Mouse (Mus musculus) spleen, adult 2 months (tissue): ENCODE results near the gene Smok2a. TPM values are rescaled to one million over a fixed set of nuclear protein-coding genes. Genes with fewer than 3 reads are reported as not detected.
"Not testable (repeated sequence)": the region's sequence is repeated elsewhere in the genome, so short reads cannot be mapped to it uniquely, and the experiment has no call there.

Source experiments
- DNase-seq, 2 experiments: peaks; one replicate each; pipeline versions ENCODE4 v3.0.0 to v3.0.0-alpha.2; 2012 to 2021; ENCODE audit warnings: low spot score in 2 of 2, low read depth in 1 of 2
- H3K27ac ChIP-seq: fragments of 200-500 bp; 2 replicates; pipeline ENCODE4 v1.5.1; 2012; ENCODE audit warnings: low read length, inconsistent platforms; ENCODE audit not compliant: insufficient read depth
- H3K27me3 ChIP-seq: fragments of 200-500 bp; 2 replicates; pipeline ENCODE4 v1.6.1; 2012; ENCODE audit warnings: mild to moderate bottlenecking, moderate library complexity, low read length, inconsistent platforms; ENCODE audit not compliant: control insufficient read depth, insufficient read depth
- H3K36me3 ChIP-seq: fragments of 200-500 bp; 2 replicates; pipeline ENCODE4 v1.6.1; 2012; ENCODE audit warnings: mild to moderate bottlenecking, low read length, inconsistent platforms; ENCODE audit not compliant: control insufficient read depth, insufficient read depth
- H3K4me1 ChIP-seq: fragments of 200-500 bp; 2 replicates; pipeline ENCODE4 v1.6.1; 2011; ENCODE audit warnings: inconsistent platforms; ENCODE audit not compliant: control insufficient read depth, insufficient read depth, insufficient read length
- H3K4me3 ChIP-seq: fragments of 200-500 bp; 2 replicates; pipeline ENCODE4 v1.5.1; 2011; ENCODE audit warnings: mild to moderate bottlenecking, inconsistent platforms; ENCODE audit not compliant: insufficient read depth, insufficient read length; ENCODE audit errors: extremely low read depth
- CTCF ChIP-seq: fragments of 200-500 bp; IDR thresholded peaks from 2 replicates; pipeline ENCODE4 v1.5.1; 2011; ENCODE audit warnings: mild to moderate bottlenecking, inconsistent platforms; ENCODE audit not compliant: insufficient read depth, insufficient read length, insufficient replicate concordance; ENCODE audit errors: extremely low read depth
- POLR2A ChIP-seq: fragments of 200-500 bp; IDR thresholded peaks from 2 replicates; pipeline ENCODE4 v1.6.1; 2011; ENCODE audit warnings: low read depth, low read length, inconsistent platforms
- WGBS: fragments of 180-500 bp; shearing (Covaris S2); methylation state at CpG from one replicate; pipeline ENCODE4 v1.1.7; 2018; 5-methylcytosine and 5-hydroxymethylcytosine counted together
- polyA plus RNA-seq: library from polyadenylated mRNA; depleted of rRNA; stranded (reverse); fragments of >200 nt; gene quantifications from 2 replicates; pipeline ENCODE4 v1.2.3, GENCODE M21; 2012

Smok2a gene
- polyA plus RNA-seq, 1 experiment = not detected

- WGBS = 86% methylated on average over 2 of the region's 2 CpGs
- no peak for DNase-seq
- no peaks in the 10 kb centered on the region for H3K4me1 ChIP-seq
- H3K27ac ChIP-seq = no peak overlapping the region
- no peaks in the 10 kb centered on the region for H3K36me3 ChIP-seq
- TF ChIP-seq CTCF (no peak), POLR2A (no peak)
- H3K4me3 ChIP-seq = no peak overlapping the region
- no peaks in the 10 kb centered on the region for H3K27me3 ChIP-seq
These were observed 14.5 kb upstream of the Smok2a start for GRCm38 (mm10) chr17:13206491-13206890.

GRCm38 (mm10) chr17:13208460-13208859 is 12.5 kb upstream of the Smok2a start:
- DNase-seq, H3K27me3 ChIP-seq, H3K36me3 ChIP-seq, H3K4me1 ChIP-seq, H3K27ac ChIP-seq, H3K4me3 ChIP-seq: not testable (repeated sequence)

- H3K4me1 ChIP-seq = no peaks in the 10 kb centered on the region
- no peak for TF ChIP-seq CTCF
- no peak for TF ChIP-seq POLR2A
- H3K27me3 ChIP-seq = no peaks in the 10 kb centered on the region
- H3K36me3 ChIP-seq = no peaks in the 10 kb centered on the region
- WGBS = 67% methylated on average over 7 of the region's 7 CpGs
- DNase-seq = no peak
- no peak overlapping the region for H3K27ac ChIP-seq
- no peak overlapping the region for H3K4me3 ChIP-seq
These were observed 8.7 kb upstream of the Smok2a start for GRCm38 (mm10) chr17:13212136-13212850.

- 60% methylated on average over 4 of the region's 4 CpGs for WGBS
- TF ChIP-seq CTCF (no peak), POLR2A (no peak)
- no peak for DNase-seq
- no peak overlapping the region for H3K27ac ChIP-seq
- no peaks in the 10 kb centered on the region for H3K27me3 ChIP-seq
- H3K36me3 ChIP-seq = no peaks in the 10 kb centered on the region
- H3K4me3 ChIP-seq = no peak overlapping the region
- H3K4me1 ChIP-seq = no peaks in the 10 kb centered on the region
These were observed 6.8 kb upstream of the Smok2a start for GRCm38 (mm10) chr17:13214169-13214568.

GRCm38 (mm10) chr17:13215595-13215994 is 5.4 kb upstream of the Smok2a start:
- Histone ChIP-seq H3K27ac (no peak overlapping the region), H3K4me3 (no peak overlapping the region), H3K4me1 (no peaks in the 10 kb centered on the region), H3K36me3 (no peaks in the 10 kb centered on the region), H3K27me3 (no peaks in the 10 kb centered on the region)
- DNase-seq = no peak
- 86% methylated on average over 2 of the region's 2 CpGs for WGBS
- TF ChIP-seq CTCF (no peak), POLR2A (no peak)

- H3K4me3 ChIP-seq, DNase-seq, H3K27me3 ChIP-seq, H3K27ac ChIP-seq, H3K36me3 ChIP-seq, H3K4me1 ChIP-seq: not testable (repeated sequence)
- 89% methylated on average over 2 of the region's 2 CpGs for WGBS
These were observed 933 bp downstream of the Smok2a start for GRCm38 (mm10) chr17:13221921-13222320.

GRCm38 (mm10) chr17:13229957-13230356 is 9.0 kb downstream of the Smok2a start, which contains the start of gene Smok2b:
Smok2b (plus strand) TSS chr17:13230257.
- WGBS = 72% methylated on average over 2 of the region's 2 CpGs
- not testable (repeated sequence) for H3K4me1 ChIP-seq, H3K27me3 ChIP-seq, DNase-seq, H3K27ac ChIP-seq, H3K4me3 ChIP-seq, H3K36me3 ChIP-seq

GRCm38 (mm10) chr17:13239461-13239860 is 18.5 kb downstream of the Smok2a start:
- WGBS = 81% methylated on average over 4 of the region's 4 CpGs
- not testable (repeated sequence) for H3K27ac ChIP-seq, H3K4me1 ChIP-seq, DNase-seq, H3K27me3 ChIP-seq, H3K36me3 ChIP-seq, H3K4me3 ChIP-seq

GRCm38 (mm10) chr17:13240807-13241727 is 20.1 kb downstream of the Smok2a start:
- H3K4me1 ChIP-seq, H3K27ac ChIP-seq, H3K36me3 ChIP-seq, H3K27me3 ChIP-seq, H3K4me3 ChIP-seq, DNase-seq: not testable (repeated sequence)
- WGBS = 83% methylated on average over 7 of the region's 13 CpGs

- H3K4me3 ChIP-seq, H3K36me3 ChIP-seq, DNase-seq, H3K27ac ChIP-seq, H3K4me1 ChIP-seq, H3K27me3 ChIP-seq: not testable (repeated sequence)
- WGBS = 77% methylated on average over 1 of the region's 5 CpGs
These were observed 33.8 kb downstream of the Smok2a start for GRCm38 (mm10) chr17:13254786-13255185.
